Mouse (Mus musculus): ENCODE results near the gene Gm45062.

Gene Gm45062

GRCm38 (mm10) chr6:8619582-8620350, 360.5 kb downstream of the Gm45062 start:
- DNase-seq (ENCODE audit: low spot score) = no peak

GRCm38 (mm10) chr6:8623045-8623444, 363.8 kb downstream of the Gm45062 start:
- DNase-seq (ENCODE audit: low spot score) = no peak

- DNase-seq (ENCODE audit: low spot score) = no peak
Observed at GRCm38 (mm10) chr6:8628226-8628625, 369.0 kb downstream of the Gm45062 start.

- no peak for DNase-seq (ENCODE audit: low spot score)
Observed at GRCm38 (mm10) chr6:8628715-8629267, 369.5 kb downstream of the Gm45062 start.

GRCm38 (mm10) chr6:8630531-8630930, 371.3 kb downstream of the Gm45062 start:
- DNase-seq (ENCODE audit: low spot score) = no peak

- DNase-seq (ENCODE audit: low spot score) = no peak
Observed at GRCm38 (mm10) chr6:8631362-8631761, 372.1 kb downstream of the Gm45062 start.

- no peak for DNase-seq (ENCODE audit: low spot score)
Observed at GRCm38 (mm10) chr6:8631986-8632632, 372.9 kb downstream of the Gm45062 start.

- DNase-seq (ENCODE audit: low spot score) = no peak
Observed at GRCm38 (mm10) chr6:8632701-8633100, 373.5 kb downstream of the Gm45062 start.

- DNase-seq (ENCODE audit: low spot score) = no peak
Observed at GRCm38 (mm10) chr6:8638122-8638521, 378.9 kb downstream of the Gm45062 start.

- DNase-seq (ENCODE audit: low spot score) = no peak
Observed at GRCm38 (mm10) chr6:8638899-8639298, 379.6 kb downstream of the Gm45062 start.

- no peak for DNase-seq (ENCODE audit: low spot score)
Observed at GRCm38 (mm10) chr6:8639526-8639925, 380.3 kb downstream of the Gm45062 start.

- DNase-seq (ENCODE audit: low spot score) = no peak
Observed at GRCm38 (mm10) chr6:8640863-8641262, 381.6 kb downstream of the Gm45062 start.

GRCm38 (mm10) chr6:8644703-8645102, 385.5 kb downstream of the Gm45062 start:
- no peak for DNase-seq (ENCODE audit: low spot score)

GRCm38 (mm10) chr6:8645708-8646107, 386.5 kb downstream of the Gm45062 start:
- DNase-seq (ENCODE audit: low spot score) = no peak
